Mouse (Mus musculus) embryonic fibroblast, embryonic 13.5 days (primary cell): ENCODE results near the gene Zfp871.

ENCODE experiments used
- CTCF ChIP-seq: IDR thresholded peaks from 2 replicates; pipeline ENCODE4 v1.5.1; 2011; ENCODE audit warnings: mild to moderate bottlenecking, control low read depth, low read length, moderate library complexity, borderline replicate concordance; ENCODE audit not compliant: insufficient read depth
- POLR2A ChIP-seq: IDR thresholded peaks from 2 replicates; pipeline ENCODE4 v1.6.1; 2011; ENCODE audit warnings: low read depth, mild to moderate bottlenecking, control low read depth, low read length, moderate library complexity

DNA sequence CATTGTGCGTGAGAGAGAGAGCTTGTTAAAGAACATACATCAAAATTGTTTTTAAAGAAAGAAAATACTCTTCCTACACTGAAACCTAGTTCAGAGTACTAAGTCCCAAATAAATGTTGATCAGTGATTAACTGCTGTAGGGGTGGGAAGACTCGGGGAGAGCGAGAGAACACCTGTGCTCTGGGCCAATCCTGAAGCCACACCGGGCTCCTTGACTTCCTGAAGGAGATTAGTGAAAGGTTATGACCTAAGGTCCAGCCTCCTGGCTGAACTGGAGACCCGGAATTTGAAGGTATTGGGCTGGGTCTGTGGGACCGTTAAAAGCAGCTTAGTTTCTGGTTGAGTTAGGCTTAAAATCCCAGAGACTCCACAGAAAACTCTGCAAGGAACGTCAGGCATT, 65.3 kb downstream of the Zfp871 start:
- TF ChIP-seq CTCF, result no peak
- no peak for TF ChIP-seq POLR2A
